Mouse (Mus musculus): Measurements from ENCODE around the gene Abca17. TPM values are rescaled to one million over a fixed set of nuclear protein-coding genes. Genes with fewer than 3 reads are reported as not detected.

Abca17 gene
- polyA plus RNA-seq (2012; rRNA removed; ENCODE audit: low replicate concordance), result not detected in 2 replicates

DNA sequence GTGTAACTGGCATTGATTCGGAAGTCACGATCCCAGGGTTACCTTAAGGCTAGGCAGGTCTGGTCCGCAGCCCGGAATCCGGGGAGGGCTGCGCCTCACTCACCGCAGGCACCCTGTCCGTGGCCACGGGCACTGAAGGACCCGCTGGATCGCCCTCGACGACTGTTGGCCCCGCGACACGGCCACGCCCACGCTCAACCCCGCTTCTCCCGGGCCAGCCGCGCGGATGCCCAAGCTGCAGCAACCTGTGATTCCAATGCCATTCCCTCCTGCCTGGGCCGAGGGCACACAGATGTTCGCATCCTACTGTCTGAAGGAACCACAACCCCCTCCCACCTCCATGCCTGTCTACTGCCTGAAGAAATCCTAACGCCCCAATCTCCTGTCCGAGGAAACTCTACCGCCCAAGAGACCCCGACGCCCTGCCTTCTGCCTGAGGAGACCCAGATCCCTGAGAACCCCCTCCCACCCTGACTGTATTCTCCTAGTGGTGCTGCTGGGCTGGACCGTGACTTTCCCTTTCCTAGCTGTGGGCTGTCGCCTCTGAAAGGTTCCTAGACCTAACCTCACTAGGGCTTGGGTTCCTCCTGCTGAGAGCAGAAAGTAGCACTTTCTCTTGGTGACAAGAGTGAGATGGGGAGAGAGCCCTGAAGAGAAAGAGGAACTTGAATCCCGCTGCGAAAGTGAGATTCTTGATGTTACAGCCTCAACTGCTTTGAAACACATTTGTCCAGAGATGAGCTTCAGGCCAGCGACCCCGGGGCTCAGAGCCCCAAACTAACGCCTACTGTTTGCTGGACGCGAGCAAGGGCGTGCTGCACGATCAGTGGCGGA, at the start of gene Abca17:
TSS of gene Abca17 (minus strand) at position 143 of the 834 bp plus-strand sequence.

DNA sequence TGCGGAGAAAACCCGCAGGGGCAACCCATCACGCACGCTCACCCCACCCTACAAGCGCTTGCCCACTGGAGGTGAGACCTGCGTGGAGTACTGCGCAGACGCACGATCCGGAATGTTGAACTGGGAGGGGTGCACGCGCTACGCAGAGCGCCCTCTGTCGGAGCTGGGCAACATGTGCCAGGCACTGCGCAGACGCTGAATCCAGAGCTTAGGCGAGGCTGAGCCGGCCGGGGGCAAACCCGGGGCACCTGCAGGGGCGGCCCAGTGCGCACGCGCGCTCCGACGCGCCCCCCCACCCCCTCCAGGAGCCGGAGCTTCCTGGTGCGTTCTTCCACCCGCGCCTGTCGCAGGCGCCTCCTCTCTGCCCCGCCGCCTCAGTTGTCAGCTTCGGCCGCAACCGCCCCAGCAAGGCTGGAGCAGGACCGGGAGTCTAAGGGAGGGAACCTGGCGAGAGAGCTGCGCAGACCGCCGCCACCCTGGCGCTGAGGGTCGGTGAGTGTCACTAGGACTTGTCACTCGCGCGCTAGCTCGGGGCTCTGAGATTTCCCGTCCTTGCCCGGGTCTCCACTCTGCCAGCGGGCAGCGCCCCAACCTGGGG, 991 bp upstream of the Abca17 start, which contains the start of gene Abca3:
TSS of gene Abca3 (plus strand) at position 191 of the 598 bp plus-strand sequence.

DNA sequence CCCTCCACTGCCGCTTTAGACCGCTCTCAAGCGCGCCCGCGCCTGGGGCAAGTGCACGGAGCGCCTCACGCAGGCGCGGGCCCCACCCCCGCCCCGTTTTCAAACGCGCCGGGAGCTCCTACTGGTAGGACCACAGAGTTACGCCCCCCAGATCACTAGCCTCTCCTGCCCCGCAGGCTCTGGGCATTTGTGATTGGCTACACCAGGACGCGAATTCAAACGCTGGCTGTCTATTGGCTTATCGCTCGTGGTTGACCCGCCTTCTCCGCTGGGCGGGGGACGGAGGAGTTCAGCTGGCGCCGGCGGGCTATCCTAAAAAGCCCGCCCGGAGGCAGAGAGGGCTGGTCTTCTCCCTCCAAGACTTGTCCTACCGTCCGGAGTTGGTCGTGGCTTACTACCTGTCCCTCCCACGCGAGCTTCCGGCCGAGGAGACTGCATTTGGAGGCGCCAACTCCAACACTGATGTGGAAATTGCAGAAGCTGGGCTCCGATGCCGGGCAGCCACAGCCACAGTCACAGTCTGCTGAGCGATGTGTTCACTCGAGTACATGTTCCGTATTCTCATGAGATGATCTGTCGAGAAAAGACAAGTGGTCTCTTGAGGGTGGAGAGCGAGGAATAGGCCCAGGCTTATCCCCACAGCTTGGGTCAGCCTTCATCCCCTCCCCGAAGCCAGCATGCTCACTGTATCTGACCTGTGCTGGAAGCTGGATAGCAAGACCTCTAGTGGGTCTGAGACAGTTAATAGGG, 99.4 kb downstream of the Abca17 start, which contains the start of gene Ccnf:
TSS of gene Ccnf (minus strand) at position 165 of the 750 bp plus-strand sequence.

DNA sequence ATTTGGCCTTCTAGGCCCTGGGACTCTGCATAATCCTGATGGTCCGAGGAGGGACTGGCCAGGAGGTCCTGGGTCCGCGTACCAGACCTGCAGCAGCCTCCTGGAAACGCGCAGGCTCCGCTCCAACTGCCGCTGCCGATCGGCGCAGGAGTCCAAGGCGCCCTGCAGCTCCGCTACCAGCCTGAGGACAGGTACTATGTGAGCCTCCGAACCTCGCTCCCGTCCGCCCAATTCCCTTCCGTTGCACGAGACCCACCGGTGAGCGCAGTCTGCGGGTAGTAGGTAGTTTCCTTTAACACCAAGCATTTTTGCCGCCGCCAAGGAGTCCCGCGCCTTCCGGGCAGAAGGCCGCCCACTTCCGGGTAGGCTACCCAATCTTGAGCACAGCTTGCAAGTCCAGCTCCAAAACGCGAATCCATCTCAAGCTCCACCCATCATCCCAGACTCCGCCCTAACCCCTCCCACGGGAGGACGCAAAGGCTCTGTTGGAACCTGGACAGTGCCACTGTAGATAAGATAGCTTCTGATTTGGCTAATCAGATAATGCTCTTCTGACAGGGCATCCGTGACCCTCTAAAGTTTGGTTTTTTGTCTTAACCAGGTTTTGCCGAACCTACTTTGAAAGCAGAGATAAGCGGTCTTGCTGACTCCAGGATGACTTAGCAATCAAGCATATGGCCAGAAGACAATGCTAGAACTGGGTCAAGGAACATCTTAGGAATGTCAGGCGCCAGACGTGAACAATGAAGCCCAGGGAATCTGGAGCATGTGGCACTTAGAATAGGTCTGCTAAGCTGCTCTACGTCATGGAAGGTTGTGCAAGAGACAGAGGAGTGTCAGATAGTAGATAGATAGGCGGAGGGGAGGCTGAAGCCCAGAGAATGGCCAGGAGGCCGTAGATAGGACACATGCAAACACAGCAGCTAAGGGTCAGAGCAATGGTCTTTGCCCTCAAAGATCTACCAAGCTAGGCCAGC, 130.1 kb downstream of the Abca17 start, which contains the start of gene Tedc2:
TSS of gene Tedc2 (minus strand) at position 417 of the 977 bp plus-strand sequence.

Other genes starting within 250 kb of the Abca17 start
- 5.5 and 12.0 TPM in 2 replicates for gene Pdpk1, start 200.1 kb downstream of the Abca17 start, polyA plus RNA-seq (2012; rRNA removed; ENCODE audit: low replicate concordance)
- gene Amdhd2, start 187.3 kb downstream of the Abca17 start, polyA plus RNA-seq (2012; rRNA removed; ENCODE audit: low replicate concordance), result 109 and 237 TPM in 2 replicates
- 833 and 1,086 TPM in 2 replicates for gene Atp6v0c, start 181.4 kb downstream of the Abca17 start, polyA plus RNA-seq (2012; rRNA removed; ENCODE audit: low replicate concordance)
- 13.4 and 31.3 TPM in 2 replicates for gene Tbc1d24, start 145.5 kb downstream of the Abca17 start, polyA plus RNA-seq (2012; rRNA removed; ENCODE audit: low replicate concordance)
- 1.5 and 1.6 TPM in 2 replicates for gene Ntn3, start 141.5 kb downstream of the Abca17 start, polyA plus RNA-seq (2012; rRNA removed; ENCODE audit: low replicate concordance)
- gene Tedc2, start 130.2 kb downstream of the Abca17 start, polyA plus RNA-seq (2012; rRNA removed; ENCODE audit: low replicate concordance), result 4.1 and 5.2 TPM in 2 replicates
- 6.4 and 6.6 TPM in 2 replicates for gene Ccnf, start 99.6 kb downstream of the Abca17 start, polyA plus RNA-seq (2012; rRNA removed; ENCODE audit: low replicate concordance)
- 18.3 and 19.2 TPM in 2 replicates for gene Abca3, start 882 bp upstream of the Abca17 start, polyA plus RNA-seq (2012; rRNA removed; ENCODE audit: low replicate concordance)
- gene Rnps1, start 63.5 kb upstream of the Abca17 start, polyA plus RNA-seq (2012; rRNA removed; ENCODE audit: low replicate concordance), result 95.7 and 101 TPM in 2 replicates
- 72.7 and 116 TPM in 2 replicates for gene Eci1, start 75.6 kb upstream of the Abca17 start, polyA plus RNA-seq (2012; rRNA removed; ENCODE audit: low replicate concordance)
- 2.5 and 3.1 TPM in 2 replicates for gene Dnase1l2, start 92.0 kb upstream of the Abca17 start, polyA plus RNA-seq (2012; rRNA removed; ENCODE audit: low replicate concordance)
- gene E4f1, start 119.2 kb upstream of the Abca17 start, polyA plus RNA-seq (2012; rRNA removed; ENCODE audit: low replicate concordance), result 48.3 and 49.1 TPM in 2 replicates
- 101 and 247 TPM in 2 replicates for gene Pgp, start 119.3 kb upstream of the Abca17 start, polyA plus RNA-seq (2012; rRNA removed; ENCODE audit: low replicate concordance)
- gene Bricd5, start 122.8 kb upstream of the Abca17 start, polyA plus RNA-seq (2012; rRNA removed; ENCODE audit: low replicate concordance), result 3.2 and 4.5 TPM in 2 replicates
- gene Mlst8, start 128.0 kb upstream of the Abca17 start, polyA plus RNA-seq (2012; rRNA removed; ENCODE audit: low replicate concordance), result 33.9 and 46.6 TPM in 2 replicates
- 0.62 and 1.0 TPM in 2 replicates for gene Caskin1, start 137.5 kb upstream of the Abca17 start, polyA plus RNA-seq (2012; rRNA removed; ENCODE audit: low replicate concordance)
- 119 and 120 TPM in 2 replicates for gene Traf7, start 176.9 kb upstream of the Abca17 start, polyA plus RNA-seq (2012; rRNA removed; ENCODE audit: low replicate concordance)
- 0.20 and 1.8 TPM in 2 replicates for gene Rab26, start 183.1 kb upstream of the Abca17 start, polyA plus RNA-seq (2012; rRNA removed; ENCODE audit: low replicate concordance)
- gene Pkd1, start 198.8 kb upstream of the Abca17 start, polyA plus RNA-seq (2012; rRNA removed; ENCODE audit: low replicate concordance), result 21.0 and 30.2 TPM in 2 replicates

Data from duodenum, adult 2 months (tissue).